Mouse (Mus musculus) thymus, adult 2 months (tissue): ENCODE results near the gene Bmpr1a.
"Not testable (repeated sequence)": the region's sequence is repeated elsewhere in the genome, so short reads cannot be mapped to it uniquely, and the experiment has no call there.

ENCODE experiments used
- CTCF ChIP-seq: fragments of 200-500 bp; IDR thresholded peaks from 2 replicates; pipeline ENCODE4 v1.5.1; 2012; ENCODE audit warnings: mild to moderate bottlenecking, control low read depth, low read length, moderate library complexity, borderline replicate concordance; ENCODE audit not compliant: control insufficient read depth, poor library complexity, insufficient read depth; ENCODE audit errors: extremely low read depth
- POLR2A ChIP-seq: fragments of 200-500 bp; IDR thresholded peaks from 2 replicates; pipeline ENCODE4 v1.6.1; 2012; ENCODE audit warnings: mild to moderate bottlenecking, low read length, control low read depth, moderate library complexity; ENCODE audit not compliant: control insufficient read depth, poor library complexity, insufficient read depth; ENCODE audit errors: extremely low read depth

DNA sequence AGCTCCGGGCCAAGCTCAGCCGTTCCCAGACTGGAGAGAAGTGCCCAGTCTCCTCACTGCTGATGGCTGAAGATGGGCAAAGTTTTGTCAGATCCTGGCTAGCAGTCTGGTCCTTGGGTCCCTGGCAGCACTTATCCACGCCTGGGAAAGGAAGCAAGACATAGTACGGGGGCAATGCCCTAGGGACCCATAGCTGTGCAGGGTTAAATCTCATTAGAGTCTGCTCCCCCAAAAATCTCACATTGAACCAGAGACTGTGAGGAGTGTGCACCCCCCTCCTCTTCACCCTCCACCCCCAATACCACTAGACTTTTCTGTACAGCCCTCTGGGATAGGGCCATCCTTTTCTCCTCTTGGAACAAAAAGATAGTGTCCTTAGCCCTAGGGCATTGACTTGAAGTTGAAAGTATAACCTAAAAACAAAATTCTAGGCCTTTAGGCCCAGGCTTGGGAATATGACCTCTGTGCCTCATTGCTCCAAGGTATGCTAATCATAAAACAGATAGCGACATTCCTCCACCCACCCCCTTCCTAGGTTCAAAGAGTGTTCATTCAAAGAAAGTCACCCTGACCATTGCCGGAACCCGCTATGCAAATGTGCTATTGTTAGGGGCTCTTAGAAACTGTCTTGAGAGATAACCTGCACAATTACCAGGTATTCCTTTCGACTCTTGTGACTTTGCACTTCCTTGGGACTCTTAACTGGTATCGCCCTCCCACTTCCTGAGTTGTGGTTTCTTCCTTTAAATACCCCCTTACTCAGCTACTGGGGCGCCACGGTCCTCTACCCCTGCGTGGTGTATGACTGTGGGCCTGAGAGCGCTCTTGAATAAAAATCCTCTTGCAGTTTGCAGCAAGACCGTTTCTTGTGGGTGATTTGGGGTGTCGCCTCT is 138.6 kb downstream of the Bmpr1a start:
- TF ChIP-seq CTCF, POLR2A: not testable (repeated sequence)
